Mouse (Mus musculus) lung, embryonic 14.5 days (tissue): ENCODE data around the gene Mxi1. TPM values are rescaled to one million over a fixed set of nuclear protein-coding genes. Genes with fewer than 3 reads are reported as not detected.

Experiments
- ATAC-seq: fragments of 200-750 bp; cut with Nextera tagmentation; 2 replicates; pipeline ENCODE4 v1.8.0; 2017; ENCODE audit warnings: mild to moderate bottlenecking, moderate TSS enrichment, moderate library complexity; ENCODE audit not compliant: insufficient read depth
- DNase-seq: peaks from one replicate; pipeline ENCODE4 v3.0.0-alpha.2; 2015
- H3K27ac ChIP-seq: fragments of 300-500 bp; sonication (generic); 2 replicates; pipeline ENCODE4 v1.5.1; 2014; ENCODE audit warnings: low read depth, mild to moderate bottlenecking, moderate library complexity
- H3K27me3 ChIP-seq: fragments of 300-500 bp; sonication (generic); 2 replicates; pipeline ENCODE4 v1.6.1; 2014; ENCODE audit warnings: low read length, control low read depth; ENCODE audit not compliant: insufficient read depth
- H3K36me3 ChIP-seq: fragments of 300-500 bp; sonication (generic); 2 replicates; pipeline ENCODE4 v1.6.1; 2014; ENCODE audit warnings: control low read depth; ENCODE audit not compliant: insufficient read depth
- H3K4me1 ChIP-seq: fragments of 300-500 bp; sonication (generic); 2 replicates; pipeline ENCODE4 v1.6.1; 2014; ENCODE audit warnings: antibody characterized with exemption, control low read depth; ENCODE audit not compliant: insufficient read depth
- H3K4me2 ChIP-seq: fragments of 300-500 bp; sonication (generic); 2 replicates; pipeline ENCODE4 v1.6.1; 2014; ENCODE audit warnings: mild to moderate bottlenecking
- H3K4me3 ChIP-seq: fragments of 300-500 bp; sonication (generic); 2 replicates; pipeline ENCODE4 v1.5.1; 2014; ENCODE audit warnings: low read depth, low read length
- H3K9ac ChIP-seq: fragments of 300-500 bp; sonication (generic); 2 replicates; pipeline ENCODE4 v1.6.1; 2014
- H3K9me3 ChIP-seq: fragments of 300-500 bp; sonication (generic); 2 replicates; pipeline ENCODE4 v1.6.1; 2016; ENCODE audit warnings: low read depth, low read length, control low read depth
- CTCF ChIP-seq: IDR thresholded peaks from 2 replicates; pipeline ENCODE4 v1.5.1; 2016; ENCODE audit warnings: antibody characterized with exemption, low read depth
- WGBS: fragments of 180-500 bp; shearing (Covaris S2); extraction: QIAGEN DNeasy Blood & Tissue Kit; methylation state at CpG from one replicate; pipeline ENCODE4 v1.1.7; 2014; 5-methylcytosine and 5-hydroxymethylcytosine counted together
- polyA plus RNA-seq: library from polyadenylated mRNA; unstranded; fragments of >200 nt; fragmentation: Nextera tagmentation; extraction: Ambion mirVana; gene quantifications from 2 replicates; pipeline ENCODE4 v1.2.1, GENCODE M21; 2014

Gene Mxi1
- polyA plus RNA-seq, 1 experiment from 2014 or later: 36.7 TPM

GRCm38 (mm10) chr19:53377652-53378051 is 67.3 kb downstream of the Mxi1 start:
- peaks cover 77% of the 10 kb centered on the region for H3K36me3 ChIP-seq

GRCm38 (mm10) chr19:53378421-53378820 is 68.1 kb downstream of the Mxi1 start:
- 91% methylated on average over 10 of the region's 10 CpGs for WGBS
- Histone ChIP-seq H3K4me3 (no peak overlapping the region), H3K27ac (no peak overlapping the region), H3K27me3 (no peaks in the 10 kb centered on the region), H3K4me2 (no peak overlapping the region), H3K36me3 (peaks cover 82% of the 10 kb centered on the region), H3K4me1 (no peaks in the 10 kb centered on the region), H3K9ac (no peak overlapping the region), H3K9me3 (no peaks in the 10 kb centered on the region)
- no peak for TF ChIP-seq CTCF
- ATAC-seq (no peak), DNase-seq (no peak)

More at GRCm38 (mm10) chr19:53377652-53378051, 67.3 kb downstream of the Mxi1 start:
- ATAC-seq (no peak), DNase-seq (no peak)
- WGBS: 64% methylated on average over 8 of the region's 8 CpGs
- H3K9me3 ChIP-seq: no peaks in the 10 kb centered on the region
- H3K4me3 ChIP-seq: no peak overlapping the region
- no peaks in the 10 kb centered on the region for H3K27me3 ChIP-seq
- no peak overlapping the region for H3K9ac ChIP-seq
- no peaks in the 10 kb centered on the region for H3K4me1 ChIP-seq
- TF ChIP-seq CTCF: no peak
- no peak overlapping the region for H3K4me2 ChIP-seq
- no peak overlapping the region for H3K27ac ChIP-seq

GRCm38 (mm10) chr19:53383336-53383735 is 73.0 kb downstream of the Mxi1 start:
- 91% methylated on average over 15 of the region's 15 CpGs for WGBS
- no peak for TF ChIP-seq CTCF

GRCm38 (mm10) chr19:53389417-53389816 is 79.1 kb downstream of the Mxi1 start:
- no peak for TF ChIP-seq CTCF
- no peak for DNase-seq
- H3K27ac ChIP-seq: peak overlapping the region; percentile 98; the same call in 1 of the 2 replicates
- H3K9me3 ChIP-seq: no peaks in the 10 kb centered on the region
- H3K27me3 ChIP-seq: no peaks in the 10 kb centered on the region
- H3K4me2 ChIP-seq: peak overlapping the region; percentile 65
- peak overlapping the region; percentile 100 for H3K4me3 ChIP-seq
- H3K9ac ChIP-seq: peak overlapping the region; percentile 99
- 14% methylated on average over 6 of the region's 6 CpGs for WGBS
- H3K4me1 ChIP-seq: peaks cover 8% of the 10 kb centered on the region; the same call in 1 of the 2 replicates
- no peak for ATAC-seq
- H3K36me3 ChIP-seq: peaks cover 43% of the 10 kb centered on the region

More at GRCm38 (mm10) chr19:53383336-53383735, 73.0 kb downstream of the Mxi1 start:
- no peak overlapping the region for H3K9ac ChIP-seq
- no peak overlapping the region for H3K4me2 ChIP-seq
- H3K27me3 ChIP-seq: no peaks in the 10 kb centered on the region
- no peaks in the 10 kb centered on the region for H3K4me1 ChIP-seq
- H3K36me3 ChIP-seq: peaks cover 94% of the 10 kb centered on the region
- DNase-seq (no peak), ATAC-seq (no peak)
- no peak overlapping the region for H3K27ac ChIP-seq
- no peak overlapping the region for H3K4me3 ChIP-seq
- no peaks in the 10 kb centered on the region for H3K9me3 ChIP-seq

- Histone ChIP-seq H3K4me2 (peak overlapping the region; percentile 65), H3K4me3 (peak overlapping the region; percentile 100), H3K36me3 (peaks cover 39% of the 10 kb centered on the region), H3K27ac (peak overlapping the region; percentile 98), H3K4me1 (peaks cover 8% of the 10 kb centered on the region; the same call in 1 of the 2 replicates), H3K27me3 (no peaks in the 10 kb centered on the region), H3K9ac (peak overlapping the region; percentile 99), H3K9me3 (no peaks in the 10 kb centered on the region)
- ATAC-seq: peak; percentile 92
- peak; percentile 72 for DNase-seq
- WGBS: under 1% methylated on average over 59 of the region's 59 CpGs
- no peak for TF ChIP-seq CTCF
Observed at GRCm38 (mm10) chr19:53389851-53390431, 79.6 kb downstream of the Mxi1 start.

GRCm38 (mm10) chr19:53390495-53391007 is 80.2 kb downstream of the Mxi1 start, which contains the start of gene Smndc1:
Gene Smndc1 (minus strand): TSS chr19:53390578.
- Histone ChIP-seq H3K4me1 (peaks cover 8% of the 10 kb centered on the region; the same call in 1 of the 2 replicates), H3K4me3 (peak within 1 kb of the TSS; percentile 100), H3K27ac (peak within 1 kb of the TSS; percentile 98), H3K9me3 (no peaks in the 10 kb centered on the region), H3K9ac (peak within 1 kb of the TSS; percentile 99), H3K4me2 (peak within 1 kb of the TSS; percentile 84), H3K27me3 (no peaks in the 10 kb centered on the region), H3K36me3 (peaks cover 35% of the 10 kb centered on the region)
- DNase-seq (peak; percentile 100), ATAC-seq (peak; percentile 97)
- TF ChIP-seq CTCF: no peak
- under 1% methylated on average over 48 of the region's 48 CpGs for WGBS

- Histone ChIP-seq H3K4me3 (peak overlapping the region; percentile 100), H3K4me2 (peak overlapping the region; percentile 84), H3K36me3 (peaks cover 26% of the 10 kb centered on the region), H3K9me3 (no peaks in the 10 kb centered on the region), H3K9ac (peak overlapping the region; percentile 74), H3K4me1 (peaks cover 8% of the 10 kb centered on the region; the same call in 1 of the 2 replicates), H3K27ac (peak overlapping the region; percentile 82; the same call in 1 of the 2 replicates), H3K27me3 (no peaks in the 10 kb centered on the region)
- 36% methylated on average over 8 of the region's 8 CpGs for WGBS
- no peak for TF ChIP-seq CTCF
- DNase-seq: no peak
- ATAC-seq: no peak
Observed at GRCm38 (mm10) chr19:53391386-53391785, 81.1 kb downstream of the Mxi1 start.
